Mouse (Mus musculus) embryonic facial prominence, embryonic 14.5 days (tissue): Measurements from ENCODE around the gene Dexi. TPM values are rescaled to one million over a fixed set of nuclear protein-coding genes. Genes with fewer than 3 reads are reported as not detected.

Source experiments
- ATAC-seq: fragments of 200-750 bp; cut with Nextera tagmentation; 2 replicates; pipeline ENCODE4 v1.8.0; 2017; ENCODE audit warnings: low read depth, moderate number of reproducible peaks, moderate TSS enrichment
- DNase-seq: peaks from one replicate; pipeline ENCODE4 v3.0.0-alpha.2; 2015; ENCODE audit warnings: low spot score
- H3K27ac ChIP-seq: fragments of 300-500 bp; sonication (generic); replicated peaks from 2 replicates; pipeline ENCODE4 v1.5.1; 2014; ENCODE audit warnings: low read depth, mild to moderate bottlenecking, low read length, moderate library complexity
- H3K27me3 ChIP-seq: fragments of 300-500 bp; sonication (generic); replicated peaks from 2 replicates; pipeline ENCODE4 v1.6.1; 2014; ENCODE audit warnings: low read length; ENCODE audit not compliant: control insufficient read depth, insufficient read depth
- H3K36me3 ChIP-seq: fragments of 300-500 bp; sonication (generic); 2 replicates; pipeline ENCODE4 v1.6.1; 2014; ENCODE audit warnings: low read length, mixed read lengths; ENCODE audit not compliant: control insufficient read depth, insufficient read depth
- H3K4me1 ChIP-seq: fragments of 300-500 bp; sonication (generic); 2 replicates; pipeline ENCODE4 v1.6.1; 2014; ENCODE audit warnings: antibody characterized with exemption, low read length; ENCODE audit not compliant: control insufficient read depth, insufficient read depth
- H3K4me2 ChIP-seq: fragments of 300-500 bp; sonication (generic); 2 replicates; pipeline ENCODE4 v1.6.1; 2014; ENCODE audit warnings: low read depth, mild to moderate bottlenecking, low read length, moderate library complexity, mixed read lengths
- H3K4me3 ChIP-seq: fragments of 300-500 bp; sonication (generic); 2 replicates; pipeline ENCODE4 v1.5.1; 2014; ENCODE audit warnings: low read depth, mild to moderate bottlenecking, low read length
- H3K9ac ChIP-seq: fragments of 300-500 bp; sonication (generic); 2 replicates; pipeline ENCODE4 v1.6.1; 2014; ENCODE audit warnings: low read depth, mild to moderate bottlenecking, low read length, moderate library complexity, mixed read lengths
- H3K9me3 ChIP-seq: fragments of 300-500 bp; sonication (generic); 2 replicates; pipeline ENCODE4 v1.6.1; 2016; ENCODE audit warnings: low read length; ENCODE audit not compliant: control insufficient read depth
- WGBS: fragments of 180-500 bp; shearing (Covaris S2); extraction: QIAGEN DNeasy Blood & Tissue Kit; methylation state at CpG from one replicate; pipeline ENCODE4 v1.1.7; 2014; 5-methylcytosine and 5-hydroxymethylcytosine counted together
- polyA plus RNA-seq: library from polyadenylated mRNA; unstranded; fragments of >200 nt; fragmentation: Nextera tagmentation; extraction: Ambion mirVana; gene quantifications from 2 replicates; pipeline ENCODE4 v1.2.1, GENCODE M21; 2014

Dexi gene
- polyA plus RNA-seq, 1 experiment from 2014 or later = 30.3 TPM

GRCm38 (mm10) chr16:10570708-10571107, 27.9 kb upstream of the Dexi start:
- no peak overlapping the region for H3K9ac ChIP-seq
- H3K27ac ChIP-seq = no peak overlapping the region
- H3K4me2 ChIP-seq = no peak overlapping the region
- ATAC-seq = no peak
- H3K27me3 ChIP-seq = no peaks in the 10 kb centered on the region
- H3K9me3 ChIP-seq = no peaks in the 10 kb centered on the region
- 68% methylated on average over 1 of the region's 1 CpGs for WGBS
- no peaks in the 10 kb centered on the region for H3K4me1 ChIP-seq
- no peak for DNase-seq
- no peak overlapping the region for H3K4me3 ChIP-seq
- peaks cover 37% of the 10 kb centered on the region for H3K36me3 ChIP-seq

- Histone ChIP-seq H3K9ac (no peak overlapping the region), H3K9me3 (no peaks in the 10 kb centered on the region), H3K27me3 (no peaks in the 10 kb centered on the region), H3K4me3 (no peak overlapping the region), H3K4me1 (no peaks in the 10 kb centered on the region), H3K27ac (no peak overlapping the region), H3K36me3 (peaks cover 35% of the 10 kb centered on the region), H3K4me2 (no peak overlapping the region)
- DNase-seq (no peak), ATAC-seq (no peak)
- 76% methylated on average over 5 of the region's 5 CpGs for WGBS
Observed at GRCm38 (mm10) chr16:10569809-10570395, 27.0 kb upstream of the Dexi start.

GRCm38 (mm10) chr16:10567153-10567552, 24.3 kb upstream of the Dexi start:
- H3K4me3 ChIP-seq = no peak overlapping the region
- peaks cover 25% of the 10 kb centered on the region for H3K36me3 ChIP-seq
- H3K27ac ChIP-seq = no peak overlapping the region
- DNase-seq (no peak), ATAC-seq (no peak)
- no peaks in the 10 kb centered on the region for H3K27me3 ChIP-seq
- WGBS = 93% methylated on average over 4 of the region's 4 CpGs
- H3K4me1 ChIP-seq = no peaks in the 10 kb centered on the region
- H3K9me3 ChIP-seq = no peaks in the 10 kb centered on the region
- no peak overlapping the region for H3K9ac ChIP-seq
- H3K4me2 ChIP-seq = no peak overlapping the region

GRCm38 (mm10) chr16:10565278-10565885, 22.5 kb upstream of the Dexi start:
- no peak overlapping the region for H3K4me3 ChIP-seq
- no peaks in the 10 kb centered on the region for H3K9me3 ChIP-seq
- peak; percentile 80 for DNase-seq
- peaks cover 28% of the 10 kb centered on the region for H3K36me3 ChIP-seq
- H3K4me2 ChIP-seq = no peak overlapping the region
- no peaks in the 10 kb centered on the region for H3K4me1 ChIP-seq
- H3K9ac ChIP-seq = no peak overlapping the region
- peak; percentile 80 for ATAC-seq
- 31% methylated on average over 4 of the region's 4 CpGs for whole genome bisulfite sequencing
- no peaks in the 10 kb centered on the region for H3K27me3 ChIP-seq
- no peak overlapping the region for H3K27ac ChIP-seq

- WGBS = 91% methylated on average over 8 of the region's 8 CpGs
- H3K36me3 ChIP-seq = peaks cover 20% of the 10 kb centered on the region; the same call in 1 of the 2 replicates
- ATAC-seq = no peak
Observed at GRCm38 (mm10) chr16:10559991-10560390, 17.1 kb upstream of the Dexi start.

GRCm38 (mm10) chr16:10553858-10554257, 11.0 kb upstream of the Dexi start:
- Histone ChIP-seq H3K27me3 (no peaks in the 10 kb centered on the region), H3K9ac (no peak overlapping the region), H3K36me3 (no peaks in the 10 kb centered on the region), H3K4me2 (no peak overlapping the region), H3K4me3 (no peak overlapping the region), H3K27ac (no peak overlapping the region), H3K9me3 (no peaks in the 10 kb centered on the region), H3K4me1 (peaks cover 10% of the 10 kb centered on the region)
- DNase-seq (no peak), ATAC-seq (no peak)
- WGBS = 85% methylated on average over 2 of the region's 2 CpGs

More at GRCm38 (mm10) chr16:10559991-10560390, 17.1 kb upstream of the Dexi start:
- no peak overlapping the region for H3K27ac ChIP-seq
- no peak overlapping the region for H3K9ac ChIP-seq
- no peak overlapping the region for H3K4me3 ChIP-seq
- H3K4me1 ChIP-seq = no peaks in the 10 kb centered on the region
- H3K4me2 ChIP-seq = no peak overlapping the region
- H3K9me3 ChIP-seq = no peaks in the 10 kb centered on the region
- no peaks in the 10 kb centered on the region for H3K27me3 ChIP-seq
- no peak for DNase-seq

- Histone ChIP-seq H3K9ac (no peak overlapping the region), H3K4me3 (no peak overlapping the region), H3K4me2 (no peak overlapping the region), H3K4me1 (peaks cover 14% of the 10 kb centered on the region), H3K36me3 (no peaks in the 10 kb centered on the region), H3K9me3 (no peaks in the 10 kb centered on the region), H3K27ac (no peak overlapping the region), H3K27me3 (no peaks in the 10 kb centered on the region)
- WGBS = 54% methylated on average over 4 of the region's 4 CpGs
- DNase-seq (peak; percentile 67), ATAC-seq (no peak)
Observed at GRCm38 (mm10) chr16:10551592-10551991, 8.7 kb upstream of the Dexi start.

- peaks cover 23% of the 10 kb centered on the region for H3K4me1 ChIP-seq
- DNase-seq (no peak), ATAC-seq (no peak)
- H3K9me3 ChIP-seq = no peaks in the 10 kb centered on the region
- H3K36me3 ChIP-seq = no peaks in the 10 kb centered on the region
- 91% methylated on average over 2 of the region's 2 CpGs for WGBS
- no peaks in the 10 kb centered on the region for H3K27me3 ChIP-seq
- no peak overlapping the region for H3K4me2 ChIP-seq
- H3K4me3 ChIP-seq = no peak overlapping the region
- H3K27ac ChIP-seq = no peak overlapping the region
- H3K9ac ChIP-seq = no peak overlapping the region
Observed at GRCm38 (mm10) chr16:10549600-10549999, 6.7 kb upstream of the Dexi start.

GRCm38 (mm10) chr16:10548938-10549337, 6.1 kb upstream of the Dexi start:
- no peak overlapping the region for H3K4me2 ChIP-seq
- H3K9me3 ChIP-seq = no peaks in the 10 kb centered on the region
- H3K4me3 ChIP-seq = no peak overlapping the region
- no peak overlapping the region for H3K27ac ChIP-seq
- H3K27me3 ChIP-seq = no peaks in the 10 kb centered on the region
- ATAC-seq (no peak), DNase-seq (no peak)
- no peak overlapping the region for H3K9ac ChIP-seq
- peaks cover 23% of the 10 kb centered on the region for H3K4me1 ChIP-seq
- no peaks in the 10 kb centered on the region for H3K36me3 ChIP-seq
- WGBS = 73% methylated on average over 3 of the region's 3 CpGs
